Mouse (Mus musculus): ENCODE data around the gene Zfp9.
A peak's percentile ranks its signal among the peaks of the same experiment; 100 is the strongest.

Zfp9 gene

GRCm38 (mm10) chr6:118478957-118479708, at the start of gene Zfp9:
Gene Zfp9 (minus strand): TSS chr6:118479320.
- peak; percentile 88 to 93 for DNase-seq

GRCm38 (mm10) chr6:118520668-118521067, 41.5 kb upstream of the Zfp9 start:
- DNase-seq = no peak

DNA sequence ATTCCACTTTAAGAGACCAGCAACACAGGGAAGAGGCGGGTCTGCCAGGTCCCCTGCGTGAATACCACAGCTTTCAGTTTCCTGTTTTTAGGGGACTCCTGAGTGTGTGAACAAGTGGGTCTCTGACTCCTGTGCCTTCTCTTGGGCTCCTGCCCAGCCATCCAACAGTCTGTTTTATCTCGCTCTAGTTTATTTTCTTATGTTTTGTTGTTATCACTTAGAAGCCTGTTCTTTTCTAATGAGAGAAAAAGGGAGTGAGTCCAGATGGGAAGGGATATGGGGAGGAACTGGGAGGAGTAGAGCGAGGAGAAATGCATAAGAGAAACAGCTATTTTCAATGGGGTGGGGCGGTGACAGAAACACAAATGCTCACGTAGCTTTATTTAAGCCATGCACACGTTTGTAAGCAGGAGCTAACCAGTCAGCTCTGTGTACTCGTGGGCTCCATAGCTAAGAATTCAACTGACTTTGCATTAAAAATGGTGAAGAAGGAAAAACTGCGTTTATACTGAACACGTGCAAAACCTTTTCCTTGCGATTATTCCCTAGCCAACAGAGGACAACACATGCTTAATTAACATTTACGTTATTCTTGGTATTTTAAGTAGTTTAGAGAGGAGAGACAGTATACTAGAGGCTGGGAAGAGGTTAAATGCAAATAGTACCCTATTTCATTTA, 34.4 kb upstream of the Zfp9 start:
- DNase-seq = no peak

GRCm38 (mm10) chr6:118499010-118499409, 19.9 kb upstream of the Zfp9 start:
- no peak for DNase-seq

GRCm38 (mm10) chr6:118482125-118482524, 3.0 kb upstream of the Zfp9 start:
- DNase-seq = no peak

GRCm38 (mm10) chr6:118477875-118478785, 990 bp downstream of the Zfp9 start:
- DNase-seq = peak; percentile 35 to 38

- no peak for DNase-seq
These were observed 16.9 kb downstream of the Zfp9 start for GRCm38 (mm10) chr6:118462069-118462705.

DNA sequence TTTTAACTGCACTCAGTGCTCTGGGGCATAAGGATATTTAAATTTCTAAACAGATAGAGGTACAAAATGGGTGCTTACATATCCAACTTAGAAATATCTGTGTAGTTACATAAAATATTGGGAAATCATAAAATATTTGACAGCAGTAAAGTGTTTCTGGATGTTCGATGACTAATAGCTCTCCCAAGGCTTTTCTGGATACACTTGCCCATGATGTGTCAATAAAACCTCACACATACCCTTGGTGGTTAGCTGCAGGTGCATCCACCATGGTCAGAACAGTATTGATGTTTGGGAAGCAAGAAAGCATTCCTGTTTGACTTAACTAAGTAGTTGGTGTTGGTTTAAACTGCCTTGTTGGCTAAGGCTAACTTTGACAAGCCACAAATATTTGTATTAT, 21.4 kb downstream of the Zfp9 start:
- DNase-seq = no peak

GRCm38 (mm10) chr6:118455042-118455631, 24.0 kb downstream of the Zfp9 start, which contains the start of gene Zfp248:
Gene Zfp248 (minus strand): TSS chr6:118455528.
- peak; percentile 95 to 97 for DNase-seq

- DNase-seq = no peak
These were observed 24.7 kb downstream of the Zfp9 start for GRCm38 (mm10) chr6:118454452-118454851.

- no peak for DNase-seq
These were observed 47.6 kb downstream of the Zfp9 start for GRCm38 (mm10) chr6:118431502-118431901.

GRCm38 (mm10) chr6:118426666-118427065, 52.5 kb downstream of the Zfp9 start:
- DNase-seq = no peak

- DNase-seq = peak; percentile 99
These were observed 59.8 kb downstream of the Zfp9 start, which contains the start of gene Bms1 for GRCm38 (mm10) chr6:118419050-118419920. Gene Bms1 (minus strand): TSS chr6:118419474.
